Mouse (Mus musculus): ENCODE results near the gene Ric3.

The Ric3 gene

DNA sequence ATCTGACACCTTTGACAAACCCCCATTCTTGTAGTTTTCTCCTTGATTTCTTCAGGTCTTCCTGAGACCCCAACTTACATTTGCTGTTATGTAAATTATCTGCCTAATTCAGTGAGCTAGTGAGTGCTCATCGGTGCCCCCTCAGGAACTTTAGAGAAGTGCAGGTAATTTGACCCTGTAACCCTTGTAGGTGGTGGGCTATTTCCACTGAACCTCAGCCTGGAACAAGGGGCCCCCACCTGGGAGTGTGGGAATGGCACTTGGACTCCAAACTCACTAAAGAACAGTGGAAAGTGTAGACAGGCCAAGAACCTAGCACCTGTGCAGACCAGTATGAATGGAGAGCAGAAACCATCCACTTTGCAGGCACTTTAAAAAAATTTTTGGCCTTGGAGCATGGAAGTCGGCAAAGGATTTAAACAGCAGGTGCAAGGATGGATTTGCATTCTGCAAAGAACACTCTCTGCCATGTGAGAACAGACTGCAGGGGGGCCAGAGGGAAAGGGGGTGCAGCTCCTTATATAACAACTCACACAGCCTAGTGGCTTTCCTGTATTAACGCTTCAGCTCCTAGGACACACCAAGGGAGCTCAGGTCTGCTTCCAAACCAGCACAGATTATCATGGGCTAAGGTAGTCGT is 82.7 kb downstream of the Ric3 start:
- no peak for DNase-seq (ENCODE audit: low spot score in 2 of 2)

DNA sequence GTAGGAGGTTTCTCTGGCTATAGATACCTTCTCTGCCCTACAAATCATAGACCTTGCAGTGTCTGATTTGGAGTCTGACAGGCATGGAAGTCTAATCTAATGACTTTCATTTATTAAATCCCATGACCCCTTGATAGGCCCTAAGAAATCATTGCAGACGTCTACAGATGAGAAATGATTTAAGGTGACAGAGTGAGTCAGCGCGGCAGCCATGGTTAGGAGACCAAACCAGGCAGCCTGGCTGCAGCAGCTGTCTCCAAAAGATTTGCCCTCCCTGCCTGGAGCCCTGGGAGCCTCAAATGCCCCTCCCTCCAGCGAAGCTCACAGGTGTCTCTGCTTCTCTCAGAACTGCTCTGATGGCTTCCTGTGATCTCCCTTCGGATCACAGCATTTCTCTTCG is 87.0 kb downstream of the Ric3 start:
- DNase-seq (ENCODE audit: low spot score in 2 of 2): no peak

DNA sequence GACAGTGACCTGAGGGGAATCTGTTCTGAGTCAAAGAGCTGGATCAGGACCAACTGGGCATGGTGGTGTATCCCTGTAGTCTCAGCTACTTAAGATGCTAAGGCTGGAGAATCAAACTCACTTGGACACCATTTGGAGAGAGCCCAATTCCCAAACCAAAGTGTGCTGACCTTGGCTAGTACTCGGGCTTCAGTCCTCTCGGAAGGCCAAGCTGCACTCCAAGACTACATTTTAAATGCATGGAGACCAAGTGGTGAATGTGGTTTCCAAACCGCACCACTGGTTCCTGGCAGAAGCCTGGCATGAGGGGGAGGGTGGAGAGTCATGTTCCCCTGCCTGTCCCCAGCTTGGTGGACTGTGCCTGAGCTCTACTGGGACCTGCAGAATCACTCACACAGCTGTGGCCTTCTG is 89.2 kb downstream of the Ric3 start:
- DNase-seq (ENCODE audit: low spot score in 2 of 2): no peak

DNA sequence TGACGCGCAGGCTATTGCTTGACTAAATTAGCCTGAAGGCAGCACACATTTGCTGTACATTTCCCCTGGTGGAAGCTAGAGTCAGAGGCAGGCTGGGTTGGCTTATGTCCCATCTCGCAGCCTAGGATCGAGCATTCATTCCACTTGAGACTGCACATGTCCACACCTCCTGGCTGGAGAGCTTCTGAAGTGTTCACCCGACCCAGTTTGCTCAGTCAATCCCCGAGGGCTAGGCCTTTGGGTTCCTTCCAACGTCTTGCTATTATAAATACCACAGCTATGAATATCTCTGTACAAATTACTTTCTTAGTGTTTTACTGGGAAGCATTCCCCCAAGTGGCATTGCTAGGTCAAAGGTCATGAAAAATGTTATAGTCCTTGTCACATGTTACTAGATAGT is 89.9 kb downstream of the Ric3 start:
- peak in 1 of 2 experiments; percentile 64 for DNase-seq (ENCODE audit: low spot score in 2 of 2)

DNA sequence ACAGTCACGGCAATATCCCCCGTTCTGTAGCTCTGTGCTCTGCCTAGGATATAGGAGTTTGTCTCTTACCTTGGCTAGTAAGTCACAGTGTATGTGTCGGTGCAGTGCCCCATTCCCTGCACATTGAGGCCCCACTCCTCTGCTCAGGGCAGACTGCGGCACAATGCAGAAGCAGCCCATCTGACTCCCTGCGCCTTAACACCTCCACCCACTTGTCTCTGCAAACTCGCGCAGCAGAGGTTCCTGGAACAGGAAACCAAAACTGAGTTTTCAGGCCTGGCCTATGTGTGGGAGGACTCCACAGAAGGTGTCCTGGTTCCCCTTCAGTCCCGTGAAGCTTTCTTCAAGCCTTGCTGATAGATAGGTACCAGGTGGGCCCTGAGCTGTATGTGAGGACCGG is 91.9 kb downstream of the Ric3 start:
- no peak for DNase-seq (ENCODE audit: low spot score in 2 of 2)

DNA sequence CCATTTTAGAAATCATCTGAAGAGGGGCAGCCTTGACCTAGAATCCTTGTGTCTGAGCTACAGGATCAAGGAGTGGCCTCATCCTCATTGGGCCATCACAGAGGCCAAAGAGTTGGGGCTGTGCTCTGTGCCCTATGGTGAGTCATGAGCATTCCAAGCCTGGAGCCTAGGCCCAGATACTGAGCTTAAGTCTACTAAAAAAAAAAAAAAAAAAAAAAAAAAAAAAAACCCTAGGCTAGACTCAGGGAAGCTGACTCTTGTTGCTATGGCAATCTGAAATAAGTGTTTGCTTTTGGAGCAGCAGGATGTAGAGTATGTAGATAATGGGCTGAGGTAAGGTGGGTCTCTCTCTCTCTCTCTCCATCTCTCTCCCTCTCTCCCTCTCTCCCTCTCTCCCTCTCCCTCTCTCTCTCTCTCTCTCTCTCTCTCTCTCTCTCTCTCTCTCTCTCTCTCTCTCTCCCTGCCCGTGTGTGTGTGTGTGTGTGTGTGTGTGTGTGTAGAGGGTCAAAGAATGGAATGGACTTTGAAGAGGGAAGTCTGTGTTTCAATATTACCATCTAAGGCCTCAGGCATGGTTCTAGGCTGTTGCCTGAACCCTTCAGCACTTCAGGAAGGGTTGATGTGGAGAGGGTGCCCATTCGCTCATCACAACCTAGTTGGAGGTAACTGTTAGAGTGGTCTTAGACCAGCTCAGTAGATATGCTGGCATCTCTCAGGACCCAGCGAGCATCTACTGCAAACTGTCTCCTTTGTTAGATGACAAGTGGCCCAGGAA is 97.0 kb downstream of the Ric3 start:
- no peak for DNase-seq (ENCODE audit: low spot score in 2 of 2)
